Mouse (Mus musculus) kidney, adult 2 months (tissue): ENCODE measurements around the gene Isg15. TPM values are rescaled to one million over a fixed set of nuclear protein-coding genes. Genes with fewer than 3 reads are reported as not detected.

Source experiments
- DNase-seq: peaks from one replicate; pipeline ENCODE4 v3.0.0; 2021
- H3K27ac ChIP-seq: fragments of 200-500 bp; 2 replicates; pipeline ENCODE4 v1.5.1; 2012; ENCODE audit warnings: low read depth, low read length, control low read depth, inconsistent platforms; ENCODE audit not compliant: insufficient read depth
- H3K27me3 ChIP-seq: fragments of 200-500 bp; replicated peaks from 2 replicates; pipeline ENCODE4 v1.6.1; 2012; ENCODE audit warnings: mild to moderate bottlenecking, moderate library complexity, low read length, inconsistent platforms; ENCODE audit not compliant: control insufficient read depth, insufficient read depth
- H3K36me3 ChIP-seq: fragments of 200-500 bp; 2 replicates; pipeline ENCODE4 v1.6.1; 2012; ENCODE audit warnings: mild to moderate bottlenecking, moderate library complexity, low read length, inconsistent platforms; ENCODE audit not compliant: control insufficient read depth, insufficient read depth
- H3K4me1 ChIP-seq: fragments of 200-500 bp; 2 replicates; pipeline ENCODE4 v1.6.1; 2011; ENCODE audit warnings: low read length; ENCODE audit not compliant: control insufficient read depth, insufficient read depth
- H3K4me3 ChIP-seq: fragments of 200-500 bp; 2 replicates; pipeline ENCODE4 v1.5.1; 2011; ENCODE audit warnings: mild to moderate bottlenecking, low read depth, low read length, control low read depth; ENCODE audit not compliant: insufficient read depth
- CTCF ChIP-seq: fragments of 200-500 bp; conservative IDR thresholded peaks from 2 replicates; pipeline ENCODE4 v1.5.1; 2011; ENCODE audit warnings: low read depth, mild to moderate bottlenecking, control low read depth, low read length, moderate library complexity, mixed read lengths; ENCODE audit not compliant: insufficient read depth, insufficient read length
- POLR2A ChIP-seq: fragments of 200-500 bp; IDR thresholded peaks from one replicate; pipeline ENCODE4 v1.6.1; 2011; ENCODE audit warnings: low read depth, low read length, control low read depth
- WGBS: fragments of 180-500 bp; shearing (Covaris S2); methylation state at CpG from one replicate; pipeline ENCODE4 v1.1.7; 2018; 5-methylcytosine and 5-hydroxymethylcytosine counted together
- polyA plus RNA-seq: library from polyadenylated mRNA; depleted of rRNA; stranded (reverse); fragments of >200 nt; gene quantifications from 2 replicates; pipeline ENCODE4 v1.2.3, GENCODE M21; 2012

Isg15 gene
- polyA plus RNA-seq, 1 experiment, result 17.8 TPM

DNA sequence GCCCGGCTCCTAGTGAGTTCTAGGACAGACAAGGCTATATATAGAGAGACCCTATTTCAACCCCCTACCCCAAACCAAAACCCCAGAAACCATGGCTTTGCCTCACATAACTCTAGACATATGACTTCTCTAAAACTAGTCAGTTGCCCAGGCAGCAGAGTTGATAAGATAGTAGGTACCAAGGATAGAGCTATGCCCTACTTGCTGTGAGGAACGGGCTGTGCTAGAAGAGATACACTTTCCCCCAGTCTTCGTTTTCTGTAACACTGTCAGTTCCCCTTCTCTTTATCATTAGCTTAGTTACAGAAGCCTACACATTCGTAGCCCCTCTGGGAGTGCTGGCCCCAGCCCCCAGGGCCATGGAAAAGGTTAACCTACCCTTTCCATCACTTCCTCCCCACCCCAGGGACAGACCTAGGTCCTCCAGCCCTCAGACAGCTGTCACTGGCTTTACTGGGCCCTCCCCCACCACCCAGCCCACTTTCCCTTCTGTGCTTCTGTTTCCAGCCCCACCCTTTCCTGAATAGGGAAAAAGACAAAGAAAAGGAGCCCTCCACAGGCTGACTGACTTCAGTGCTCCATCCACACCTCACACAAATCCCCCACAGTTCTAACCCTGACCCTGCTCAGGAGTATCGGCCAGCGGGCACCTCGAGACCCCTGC, 16.2 kb downstream of the Isg15 start:
- whole genome bisulfite sequencing, result 75% methylated on average over 7 of the region's 7 CpGs

DNA sequence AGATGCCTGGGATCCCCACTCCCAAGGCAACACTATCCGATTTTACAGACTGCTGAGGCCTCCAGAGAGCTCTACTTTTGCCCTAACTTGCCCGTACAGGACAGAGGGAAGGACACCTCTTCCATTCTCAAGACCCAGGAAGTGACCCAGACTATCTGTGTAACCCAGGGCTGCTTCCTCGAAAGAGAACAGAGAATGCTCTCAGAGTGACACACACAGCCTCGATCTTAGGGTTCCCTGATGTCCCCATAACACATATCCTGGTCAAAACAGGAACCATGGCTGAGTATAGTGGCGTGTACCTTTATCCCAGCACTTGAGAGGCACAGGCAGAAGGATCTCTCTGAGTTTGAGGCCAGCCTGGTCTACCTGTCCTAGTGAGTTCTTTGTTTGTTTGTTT, 16.9 kb downstream of the Isg15 start:
- Histone ChIP-seq H3K27ac (no peak overlapping the region), H3K36me3 (no peaks in the 10 kb centered on the region), H3K4me3 (no peak overlapping the region), H3K4me1 (0 out of 2 replicates have a peak, but pooled peaks cover 4% of the 10 kb centered on the region), H3K27me3 (no peaks in the 10 kb centered on the region)
- DNase-seq, result no peak
- TF ChIP-seq POLR2A (no peak), CTCF (no peak)
- 84% methylated on average over 5 of the region's 5 CpGs for WGBS

More for the DNA sequence above, 16.2 kb downstream of the Isg15 start:
- Histone ChIP-seq H3K27me3 (no peaks in the 10 kb centered on the region), H3K27ac (no peak overlapping the region), H3K36me3 (no peaks in the 10 kb centered on the region), H3K4me1 (peaks cover 11% of the 10 kb centered on the region), H3K4me3 (no peak overlapping the region)
- TF ChIP-seq CTCF (no peak), POLR2A (no peak)
- peak; percentile 23 for DNase-seq

DNA sequence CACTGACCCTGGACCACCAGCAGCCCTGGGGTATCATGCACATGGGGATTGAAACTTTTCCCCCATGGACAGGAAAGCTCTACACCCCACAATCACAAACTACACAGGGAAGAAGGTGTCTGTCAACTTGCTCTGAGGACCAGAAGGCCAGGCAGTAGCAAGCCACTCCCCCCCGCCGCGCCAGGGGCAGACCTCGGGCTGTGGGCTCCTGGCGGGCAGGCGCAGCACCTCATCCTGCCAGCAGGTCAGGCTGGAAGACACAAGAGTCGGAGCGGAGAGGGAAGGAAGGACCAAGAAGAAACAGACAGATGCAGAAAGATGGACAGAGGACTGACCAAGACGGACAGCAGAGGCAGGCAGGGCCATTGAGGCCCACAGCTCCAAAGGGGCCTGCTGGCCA, 23.0 kb downstream of the Isg15 start:
- Histone ChIP-seq H3K27me3 (no peaks in the 10 kb centered on the region), H3K36me3 (peaks cover 2% of the 10 kb centered on the region; the same call in 1 of the 2 replicates), H3K4me3 (no peak overlapping the region), H3K4me1 (no peaks in the 10 kb centered on the region), H3K27ac (no peak overlapping the region)
- TF ChIP-seq POLR2A, result no peak
- no peak for TF ChIP-seq CTCF
- no peak for DNase-seq
- WGBS, result 92% methylated on average over 9 of the region's 9 CpGs

DNA sequence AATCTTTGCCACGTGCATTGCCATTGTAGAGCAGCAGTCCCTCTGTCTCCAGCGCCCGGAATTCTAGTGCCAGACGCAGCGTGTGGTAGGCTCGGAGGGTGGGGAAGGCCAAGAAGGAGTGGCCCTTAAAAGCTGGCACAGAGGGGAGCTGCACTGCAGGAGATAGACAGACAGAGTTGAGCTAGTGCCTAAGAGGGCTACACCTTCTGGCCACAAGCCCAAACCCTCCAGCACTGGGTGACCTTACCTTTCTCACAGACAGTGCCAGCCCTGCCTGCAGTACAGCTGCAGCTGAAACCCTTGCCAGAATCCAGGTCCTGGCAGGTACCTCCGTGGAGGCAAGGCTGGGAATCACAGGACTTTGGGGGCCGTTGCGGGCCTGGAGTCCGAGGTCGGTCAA, 28.8 kb downstream of the Isg15 start:
- H3K4me1 ChIP-seq, result no peaks in the 10 kb centered on the region
- no peak overlapping the region for H3K27ac ChIP-seq
- no peak for TF ChIP-seq POLR2A
- TF ChIP-seq CTCF, result no peak
- H3K4me3 ChIP-seq, result no peak overlapping the region
- no peak for DNase-seq
- H3K27me3 ChIP-seq, result no peaks in the 10 kb centered on the region
- H3K36me3 ChIP-seq, result peaks cover 4% of the 10 kb centered on the region; the same call in 1 of the 2 replicates
- WGBS, result 94% methylated on average over 11 of the region's 11 CpGs

DNA sequence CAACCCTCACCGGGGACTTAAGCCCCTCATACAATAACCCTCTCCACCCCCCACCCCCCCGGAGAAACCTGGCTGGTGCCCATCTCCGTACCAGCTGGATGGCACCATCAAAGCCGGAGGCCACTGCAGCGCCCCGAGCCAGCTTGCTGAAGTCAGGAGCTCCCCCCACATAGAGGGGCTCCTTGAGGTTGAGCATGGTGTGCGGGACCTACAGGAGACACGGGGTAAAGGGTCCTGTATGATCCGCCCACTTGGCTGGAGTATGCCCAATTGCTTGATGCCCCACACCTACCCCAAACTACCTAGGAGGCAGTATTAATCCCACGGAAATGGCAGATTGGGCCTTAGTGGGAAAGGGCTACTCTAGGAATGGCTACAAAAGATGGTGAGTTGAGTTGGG, 31.5 kb downstream of the Isg15 start:
- Histone ChIP-seq H3K36me3 (peaks cover 4% of the 10 kb centered on the region; the same call in 1 of the 2 replicates), H3K4me3 (no peak overlapping the region), H3K27ac (no peak overlapping the region), H3K27me3 (no peaks in the 10 kb centered on the region), H3K4me1 (no peaks in the 10 kb centered on the region)
- DNase-seq, result no peak
- 95% methylated on average over 10 of the region's 10 CpGs for WGBS
- TF ChIP-seq POLR2A, result no peak
- TF ChIP-seq CTCF, result no peak

DNA sequence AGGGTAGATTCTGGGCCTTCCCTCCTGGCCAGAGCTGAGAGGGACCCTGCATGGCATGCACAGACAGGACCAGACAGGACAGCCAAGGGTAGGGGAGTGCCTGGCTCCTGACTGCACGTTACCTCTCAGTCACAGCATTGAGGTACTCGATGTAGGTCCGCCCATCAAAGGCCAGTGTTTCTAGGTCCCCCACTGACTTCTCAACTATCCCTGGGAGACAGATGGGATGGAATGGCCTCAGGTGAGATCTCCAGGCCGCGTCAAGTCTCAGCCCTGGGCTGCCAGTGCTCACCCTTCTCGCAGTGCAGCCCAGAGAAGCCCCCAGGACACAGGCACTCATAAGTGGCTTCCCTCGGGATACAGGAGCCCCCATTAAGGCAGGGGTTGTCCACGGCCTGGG, 32.0 kb downstream of the Isg15 start:
- no peak for TF ChIP-seq POLR2A
- no peak for TF ChIP-seq CTCF
- Histone ChIP-seq H3K4me1 (no peaks in the 10 kb centered on the region), H3K36me3 (peaks cover 4% of the 10 kb centered on the region; the same call in 1 of the 2 replicates), H3K27me3 (no peaks in the 10 kb centered on the region), H3K27ac (no peak overlapping the region), H3K4me3 (no peak overlapping the region)
- no peak for DNase-seq
- WGBS, result 94% methylated on average over 8 of the region's 8 CpGs

DNA sequence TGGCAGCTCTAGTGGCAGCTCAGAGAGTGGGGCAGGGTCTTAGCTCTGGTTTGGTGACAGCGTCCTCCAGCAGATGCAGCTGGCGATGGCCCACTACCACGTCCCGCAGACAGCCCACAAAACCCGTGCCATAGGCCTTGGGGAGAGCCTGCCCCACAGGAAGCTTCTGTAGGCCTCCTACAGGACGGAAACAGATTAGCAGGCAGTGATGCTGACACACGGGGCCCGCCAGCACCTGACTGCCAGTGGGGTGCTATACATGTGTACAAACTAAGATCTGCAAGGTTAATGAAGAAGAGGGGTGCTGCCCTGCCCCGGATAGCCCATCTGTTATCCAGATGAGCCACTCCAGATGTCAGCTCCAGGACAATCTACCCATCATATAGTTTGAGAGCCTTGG, 34.1 kb downstream of the Isg15 start:
- H3K4me3 ChIP-seq, result no peak overlapping the region
- H3K36me3 ChIP-seq, result 0 out of 2 replicates have a peak, but pooled peaks cover 2% of the 10 kb centered on the region
- H3K27ac ChIP-seq, result no peak overlapping the region
- H3K27me3 ChIP-seq, result no peaks in the 10 kb centered on the region
- DNase-seq, result no peak
- H3K4me1 ChIP-seq, result no peaks in the 10 kb centered on the region
- no peak for TF ChIP-seq POLR2A
- no peak; the same call in 1 of the 2 replicates for TF ChIP-seq CTCF
- WGBS, result 86% methylated on average over 9 of the region's 9 CpGs
